ENCODE assay signal across 9 mouse cellular contexts in genomic region chr5:143268985-143269362, GRCm38 (mm10). TPM values are rescaled to one million over a fixed set of nuclear protein-coding genes. Genes with fewer than 3 reads are reported as not detected.
DNase-seq lines count a peak whose midpoint lies in the region; ATAC-seq and TF ChIP-seq lines count a peak whose summit lies in the region.
"Had no signal": no experiment of that assay in that cellular context is flagged by ENCODE, and none has a peak within 500 bp of the region (broad histone marks: within the 10 kb centered on the region; RNA-seq: fewer than 3 reads in every experiment).

No protein-coding gene starts in this region.

- peak overlapping the region; percentile 87 for H3K4me3 ChIP-seq in layer of hippocampus, adult 2 months
- H3K4me3 ChIP-seq in embryonic facial prominence, embryonic 12.5 days = peak overlapping the region; percentile 92
- H3K4me3 ChIP-seq in intestine, embryonic 14.5 days (ENCODE audit: low read depth, low read length) = peak overlapping the region; percentile 86
- peak overlapping the region; percentile 95 for H3K4me3 ChIP-seq in neural tube, embryonic 12.5 days

- 27% methylated on average over 8 of the region's 8 CpGs for WGBS in embryonic facial prominence, embryonic 12.5 days
- 29% methylated on average over 8 of the region's 8 CpGs for WGBS in intestine, embryonic 14.5 days
- WGBS in neural tube, embryonic 12.5 days = 29% methylated on average over 8 of the region's 8 CpGs

- peaks cover 19% of the 10 kb centered on the region for H3K4me1 ChIP-seq in embryonic facial prominence, embryonic 12.5 days
- H3K4me1 ChIP-seq in intestine, embryonic 14.5 days (replicated peaks; ENCODE audit: control insufficient read depth, insufficient read depth, low read length) = peaks cover 6% of the 10 kb centered on the region
- H3K4me1 ChIP-seq in neural tube, embryonic 12.5 days = peaks cover 29% of the 10 kb centered on the region

- TF ChIP-seq CTCF in layer of hippocampus, adult 2 months (conservative IDR thresholded peaks at IDR 0.05) = no peak

- ATAC-seq in embryonic facial prominence, embryonic 12.5 days (ENCODE audit: insufficient number of reproducible peaks, insufficient read depth, low FRiP score, low TSS enrichment) = no peak
- ATAC-seq in intestine, embryonic 14.5 days (replicated peaks; ENCODE audit: low FRiP score, low TSS enrichment, low read depth) = no peak
- ATAC-seq in neural tube, embryonic 12.5 days (ENCODE audit: low FRiP score, low read depth) = peak; percentile 46

- peak overlapping the region; percentile 89 for H3K9ac ChIP-seq in embryonic facial prominence, embryonic 12.5 days
- peak overlapping the region; percentile 84 for H3K9ac ChIP-seq in intestine, embryonic 14.5 days (ENCODE audit: low read length)
- H3K9ac ChIP-seq in neural tube, embryonic 12.5 days = peak overlapping the region; percentile 97

- H3K36me3 ChIP-seq in embryonic facial prominence, embryonic 12.5 days = peaks cover 8% of the 10 kb centered on the region
- peaks cover 5% of the 10 kb centered on the region for H3K36me3 ChIP-seq in intestine, embryonic 14.5 days (ENCODE audit: control insufficient read depth, insufficient read depth, low read length)
- H3K36me3 ChIP-seq in neural tube, embryonic 12.5 days = peaks cover 10% of the 10 kb centered on the region

- H3K4me2 ChIP-seq in embryonic facial prominence, embryonic 12.5 days (replicated peaks) = peak overlapping the region; percentile 92
- H3K4me2 ChIP-seq in intestine, embryonic 14.5 days (ENCODE audit: low read length) = peak overlapping the region; percentile 91
- peak overlapping the region; percentile 95 for H3K4me2 ChIP-seq in neural tube, embryonic 12.5 days (replicated peaks)

- no peaks in the 10 kb centered on the region for H3K27me3 ChIP-seq in embryonic facial prominence, embryonic 12.5 days
- no peaks in the 10 kb centered on the region for H3K27me3 ChIP-seq in intestine, embryonic 14.5 days (replicated peaks; ENCODE audit: control insufficient read depth, insufficient read depth, low read length)
- H3K27me3 ChIP-seq in neural tube, embryonic 12.5 days (replicated peaks) = no peaks in the 10 kb centered on the region

- no peaks in the 10 kb centered on the region for H3K9me3 ChIP-seq in embryonic facial prominence, embryonic 12.5 days
- H3K9me3 ChIP-seq in intestine, embryonic 14.5 days (ENCODE audit: control insufficient read depth, low read length) = no peaks in the 10 kb centered on the region
- no peaks in the 10 kb centered on the region for H3K9me3 ChIP-seq in neural tube, embryonic 12.5 days

- DNase-seq in layer of hippocampus, adult 2 months (ENCODE audit: low spot score in 2 of 2) = no peak
- no peak for DNase-seq in layer of hippocampus, adult 18-20 months (ENCODE audit: low spot score in 2 of 2)
- DNase-seq in intestine, embryonic 14.5 days (ENCODE audit: low spot score) = no peak
- DNase-seq in adrenal gland, postnatal 14 days = no peak
- no peak for DNase-seq in adrenal gland, adult 2 months
- DNase-seq in cerebellum, postnatal 4 days (ENCODE audit: low spot score in 2 of 2) = no peak

- H3K27ac ChIP-seq in layer of hippocampus, adult 2 months = peak overlapping the region; percentile 96
- no peak overlapping the region; the same call in 1 of the 2 replicates for H3K27ac ChIP-seq in embryonic facial prominence, embryonic 12.5 days
- H3K27ac ChIP-seq in intestine, embryonic 14.5 days (ENCODE audit: low read depth) = no peak overlapping the region
- peak overlapping the region; percentile 50; the same call in 1 of the 2 replicates for H3K27ac ChIP-seq in neural tube, embryonic 12.5 days

RNA-seq across cellular contexts. Expression of gene Zfp316, which starts 0.8 kb away (rescaled TPM):
- total RNA-seq in layer of hippocampus, adult 2 months (2021) = 10 to 100 TPM; 24.0 to 24.3 TPM
- total RNA-seq in layer of hippocampus, adult 18-20 months (2021) = 10 to 100 TPM; 23.7 to 24.7 TPM
- 9.7 and 10.1 TPM in 2 replicates for polyA plus RNA-seq in embryonic facial prominence, embryonic 12.5 days (2016; fragmentation: Nextera tagmentation; extraction: Ambion mirVana)
- 1.2 and 2.0 TPM in 2 replicates for polyA plus RNA-seq in intestine, embryonic 14.5 days (2014; fragmentation: Nextera tagmentation; extraction: Ambion mirVana)
- polyA plus RNA-seq in neural tube, embryonic 12.5 days (2016; fragmentation: Nextera tagmentation; extraction: Ambion mirVana) = 17.3 and 17.4 TPM in 2 replicates
- 6.9 and 7.6 TPM in 2 replicates for total RNA-seq in adrenal gland, postnatal 14 days (2021)
- total RNA-seq in adrenal gland, adult 2 months (2021) = 1 to 10 TPM; 4.6 to 9.8 TPM
- polyA plus RNA-seq in adrenal gland, adult 2 months (2012; rRNA removed) = 21.0 and 25.5 TPM in 2 replicates

RNA-seq across cellular contexts. Expression of gene Zfp853, which starts 24.4 kb away (rescaled TPM):
- total RNA-seq in layer of hippocampus, adult 2 months (2021) = 1 to 10 TPM; 3.5 to 4.8 TPM
- total RNA-seq in layer of hippocampus, adult 18-20 months (2021) = 1 to 10 TPM; 4.1 to 4.2 TPM
- polyA plus RNA-seq in embryonic facial prominence, embryonic 12.5 days (2016; fragmentation: Nextera tagmentation; extraction: Ambion mirVana) = 0.06 and 0.12 TPM in 2 replicates
- polyA plus RNA-seq in intestine, embryonic 14.5 days (2014; fragmentation: Nextera tagmentation; extraction: Ambion mirVana) = not detected in 2 replicates
- 0.13 TPM in 1 of 2 replicates, not detected in the other for polyA plus RNA-seq in neural tube, embryonic 12.5 days (2016; fragmentation: Nextera tagmentation; extraction: Ambion mirVana)
- total RNA-seq in adrenal gland, postnatal 14 days (2021) = 0.41 and 0.83 TPM in 2 replicates
- under 1 TPM; 0.17 to 0.31 TPM for total RNA-seq in adrenal gland, adult 2 months (2021)
- polyA plus RNA-seq in adrenal gland, adult 2 months (2012; rRNA removed) = 1.1 and 1.6 TPM in 2 replicates

RNA-seq across cellular contexts. Expression of gene Zfp12, which starts 34.0 kb away (rescaled TPM):
- total RNA-seq in layer of hippocampus, adult 2 months (2021) = 10 to 100 TPM; 33.8 to 36.1 TPM
- total RNA-seq in layer of hippocampus, adult 18-20 months (2021) = 10 to 100 TPM; 31.6 to 36.7 TPM
- polyA plus RNA-seq in embryonic facial prominence, embryonic 12.5 days (2016; fragmentation: Nextera tagmentation; extraction: Ambion mirVana) = 26.6 and 27.2 TPM in 2 replicates
- polyA plus RNA-seq in intestine, embryonic 14.5 days (2014; fragmentation: Nextera tagmentation; extraction: Ambion mirVana) = 14.0 and 16.6 TPM in 2 replicates
- polyA plus RNA-seq in neural tube, embryonic 12.5 days (2016; fragmentation: Nextera tagmentation; extraction: Ambion mirVana) = 28.1 and 29.3 TPM in 2 replicates
- 19.7 and 22.0 TPM in 2 replicates for total RNA-seq in adrenal gland, postnatal 14 days (2021)
- total RNA-seq in adrenal gland, adult 2 months (2021) = 10 to 100 TPM; 19.5 to 21.4 TPM
- 9.1 and 10.1 TPM in 2 replicates for polyA plus RNA-seq in adrenal gland, adult 2 months (2012; rRNA removed)

RNA-seq across cellular contexts. Expression of gene Spdye4a, which starts 42.3 kb away (rescaled TPM):
- total RNA-seq in layer of hippocampus, adult 2 months (2021) = not detected
- not detected for total RNA-seq in layer of hippocampus, adult 18-20 months (2021)
- polyA plus RNA-seq in embryonic facial prominence, embryonic 12.5 days (2016; fragmentation: Nextera tagmentation; extraction: Ambion mirVana) = not detected in 2 replicates
- not detected in 2 replicates for polyA plus RNA-seq in intestine, embryonic 14.5 days (2014; fragmentation: Nextera tagmentation; extraction: Ambion mirVana)
- polyA plus RNA-seq in neural tube, embryonic 12.5 days (2016; fragmentation: Nextera tagmentation; extraction: Ambion mirVana) = not detected in 2 replicates
- total RNA-seq in adrenal gland, postnatal 14 days (2021) = not detected in 2 replicates
- total RNA-seq in adrenal gland, adult 2 months (2021) = not detected
- not detected in 2 replicates for polyA plus RNA-seq in adrenal gland, adult 2 months (2012; rRNA removed)
- total RNA-seq: adrenal gland, postnatal 25 days had no signal

RNA-seq across cellular contexts. Expression of gene E130309D02Rik, which starts 46.2 kb away (rescaled TPM):
- 10 to 100 TPM; 24.8 to 25.0 TPM for total RNA-seq in layer of hippocampus, adult 2 months (2021)
- total RNA-seq in layer of hippocampus, adult 18-20 months (2021) = 10 to 100 TPM; 26.3 to 26.5 TPM
- polyA plus RNA-seq in embryonic facial prominence, embryonic 12.5 days (2016; fragmentation: Nextera tagmentation; extraction: Ambion mirVana) = 49.5 and 51.2 TPM in 2 replicates
- polyA plus RNA-seq in intestine, embryonic 14.5 days (2014; fragmentation: Nextera tagmentation; extraction: Ambion mirVana) = 35.7 and 37.5 TPM in 2 replicates
- polyA plus RNA-seq in neural tube, embryonic 12.5 days (2016; fragmentation: Nextera tagmentation; extraction: Ambion mirVana) = 53.2 and 57.4 TPM in 2 replicates
- 24.5 and 26.4 TPM in 2 replicates for total RNA-seq in adrenal gland, postnatal 14 days (2021)
- 10 to 100 TPM; 25.6 to 36.4 TPM for total RNA-seq in adrenal gland, adult 2 months (2021)
- polyA plus RNA-seq in adrenal gland, adult 2 months (2012; rRNA removed) = 46.5 and 54.9 TPM in 2 replicates

Comparison
In these comparisons a context has a peak if more than half of its experiments do, and no peak if none do; other contexts are left out.
1. H3K27ac ChIP-seq: peak in layer of hippocampus, adult 2 months (single experiment) and neural tube, embryonic 12.5 days (single experiment); none in embryonic facial prominence, embryonic 12.5 days (single experiment) and intestine, embryonic 14.5 days (single experiment).
2. Peak in every context shown above with its lines, with median percentiles within 50 percentile points of each other: H3K4me3 ChIP-seq, H3K4me2 ChIP-seq and H3K9ac ChIP-seq.